Mouse (Mus musculus) retina, embryonic 14.5 days (tissue): ENCODE data around the gene Drosha.
"Not testable (repeated sequence)": the region's sequence is repeated elsewhere in the genome, so short reads cannot be mapped to it uniquely, and the experiment has no call there.

Experiments
- DNase-seq: peaks from one replicate; pipeline ENCODE4 v3.0.0-alpha.2; 2015; ENCODE audit warnings: low spot score

The Drosha gene

DNA sequence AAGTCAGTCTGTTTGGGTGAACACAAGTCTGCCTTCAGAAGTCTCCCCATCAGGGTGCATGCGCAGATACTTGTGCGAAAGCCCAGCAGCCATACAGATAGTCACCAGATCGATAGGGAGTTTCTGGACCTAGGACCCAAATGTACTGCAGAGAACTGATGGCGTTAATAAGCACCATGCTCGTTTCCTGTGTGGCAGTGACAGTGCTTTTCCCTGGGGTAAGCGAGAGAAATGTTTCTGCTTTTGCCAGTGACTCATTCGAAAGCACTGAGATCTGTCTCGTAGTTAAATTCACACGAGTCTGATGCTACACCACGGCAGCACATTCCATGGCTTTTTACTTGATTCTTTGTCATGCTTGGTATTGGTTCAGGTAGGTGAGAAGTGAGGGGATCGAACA is 60.7 kb downstream of the Drosha start:
- no peak for DNase-seq

DNA sequence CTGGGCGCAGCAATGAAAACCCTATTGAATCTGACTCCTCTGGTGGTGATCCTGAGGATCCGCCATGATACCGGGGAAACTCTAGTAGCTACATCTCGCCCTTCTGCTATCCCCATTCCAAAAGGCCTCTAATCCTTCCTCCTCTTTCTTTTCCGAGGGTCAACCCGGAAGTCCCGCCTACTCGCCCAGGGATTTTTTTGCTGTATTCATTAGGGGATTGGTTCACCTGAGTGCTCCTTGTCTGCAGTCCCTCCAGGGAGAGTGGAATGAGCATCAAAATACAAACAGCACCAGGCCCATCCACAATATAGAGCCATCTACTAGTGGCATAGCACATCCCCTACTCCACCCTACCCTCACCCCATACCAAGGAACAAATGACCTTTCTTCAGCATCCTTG is 62.6 kb downstream of the Drosha start:
- no peak for DNase-seq

DNA sequence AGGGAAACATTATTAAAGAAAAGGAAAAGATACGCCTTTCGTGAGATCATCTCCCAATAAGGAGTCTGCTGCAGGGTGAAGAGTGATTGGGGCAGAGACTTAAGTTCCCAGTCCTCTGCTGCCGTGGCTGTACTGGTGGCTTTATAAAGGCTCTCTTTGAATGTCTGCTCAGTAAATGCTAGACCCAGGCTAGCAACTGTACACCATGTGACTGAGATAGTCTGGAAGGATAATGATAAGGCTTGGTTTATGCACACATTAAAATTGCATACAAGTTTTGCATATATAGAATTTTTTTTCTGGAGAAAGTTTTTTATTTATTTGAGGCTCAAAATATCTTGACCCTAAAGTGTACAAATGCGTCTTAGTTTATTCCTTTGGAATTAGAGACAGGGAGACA is 63.7 kb downstream of the Drosha start:
- DNase-seq, result no peak

DNA sequence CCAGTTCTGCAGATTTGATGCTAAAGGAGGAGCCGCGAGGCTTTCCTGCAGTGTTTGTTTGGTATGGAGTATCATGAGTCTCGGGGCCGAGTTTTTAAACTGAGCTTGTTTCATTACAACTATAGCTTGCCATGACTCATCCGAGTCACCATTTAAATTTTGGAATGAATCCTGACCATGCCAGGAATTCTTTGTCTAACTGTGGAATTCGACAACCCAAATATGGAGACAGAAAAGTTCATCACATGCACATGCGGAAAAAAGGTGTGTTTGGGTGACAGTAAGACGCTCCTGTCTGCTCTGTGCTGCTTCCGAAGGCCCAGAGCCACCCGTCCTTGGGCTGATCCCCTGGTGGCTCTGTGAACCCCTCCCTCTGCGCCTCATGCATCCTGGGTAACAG is 65.3 kb downstream of the Drosha start:
- DNase-seq, result no peak

DNA sequence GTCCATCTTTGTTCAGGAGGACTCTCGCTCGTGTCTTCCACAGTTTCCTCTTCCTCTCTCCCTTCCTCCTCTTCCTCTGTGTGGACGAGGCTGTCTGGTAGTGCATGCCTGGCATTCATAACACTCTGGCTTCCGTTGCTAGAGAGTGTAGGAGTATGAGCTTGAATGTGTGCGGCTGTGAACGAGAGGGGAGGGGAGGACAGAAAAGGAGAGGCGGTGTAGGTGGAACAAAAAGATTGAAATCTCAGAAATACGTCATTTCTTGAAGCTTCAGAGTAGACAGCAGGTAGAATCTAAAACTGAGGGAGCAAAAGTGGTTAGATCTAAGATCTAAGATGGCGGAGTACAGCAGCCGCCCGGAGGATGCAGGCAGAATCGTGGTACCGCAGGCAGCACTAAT is 70.8 kb downstream of the Drosha start:
- no peak for DNase-seq

DNA sequence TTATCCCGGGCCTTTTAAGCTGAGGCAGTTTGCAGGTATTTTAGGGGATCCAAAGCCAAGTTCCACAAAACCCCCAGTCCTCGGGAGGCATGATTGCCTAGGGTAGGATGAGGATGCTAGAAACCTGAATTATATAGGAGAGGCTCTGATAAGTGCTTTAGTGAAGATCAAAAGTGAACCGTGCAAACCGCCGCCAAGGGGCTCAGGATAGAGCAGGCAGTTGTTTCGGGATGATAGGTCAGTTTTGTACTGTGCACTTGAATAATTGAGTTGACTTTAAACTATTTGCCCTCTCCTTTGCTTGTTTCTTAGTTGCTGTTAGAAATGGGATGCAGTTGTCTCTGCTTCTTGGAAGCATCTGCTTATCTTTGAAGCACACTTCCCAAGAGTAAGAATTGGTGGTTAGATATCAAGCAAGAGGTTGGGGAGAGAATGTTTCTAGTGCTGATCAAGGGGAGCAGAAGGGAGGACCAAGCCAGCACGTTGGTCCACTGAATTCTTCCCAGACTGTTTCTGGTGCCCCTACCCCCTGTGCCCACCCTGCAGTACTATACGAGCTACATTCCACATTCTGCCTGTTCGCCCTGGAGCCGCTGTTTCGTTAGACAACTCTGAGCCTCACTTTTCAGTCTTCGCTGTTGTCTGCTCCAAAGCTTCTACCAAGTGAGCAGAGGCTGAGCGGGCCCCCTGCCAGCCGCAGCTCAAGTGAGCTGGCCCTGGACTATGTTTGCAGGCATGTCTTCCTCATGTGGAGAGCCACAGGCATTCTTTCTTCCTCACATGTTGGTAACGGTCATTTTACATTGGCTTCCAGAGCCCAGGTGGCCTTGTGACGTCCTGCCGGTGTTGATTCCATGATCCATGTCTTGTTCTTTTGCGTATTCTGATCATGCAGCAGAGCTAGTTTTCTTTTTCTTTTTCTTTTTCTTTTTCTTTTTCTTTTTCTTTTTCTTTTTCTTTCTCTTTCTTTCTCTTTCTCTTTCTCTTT is 71.7 kb downstream of the Drosha start:
- DNase-seq, result no peak

DNA sequence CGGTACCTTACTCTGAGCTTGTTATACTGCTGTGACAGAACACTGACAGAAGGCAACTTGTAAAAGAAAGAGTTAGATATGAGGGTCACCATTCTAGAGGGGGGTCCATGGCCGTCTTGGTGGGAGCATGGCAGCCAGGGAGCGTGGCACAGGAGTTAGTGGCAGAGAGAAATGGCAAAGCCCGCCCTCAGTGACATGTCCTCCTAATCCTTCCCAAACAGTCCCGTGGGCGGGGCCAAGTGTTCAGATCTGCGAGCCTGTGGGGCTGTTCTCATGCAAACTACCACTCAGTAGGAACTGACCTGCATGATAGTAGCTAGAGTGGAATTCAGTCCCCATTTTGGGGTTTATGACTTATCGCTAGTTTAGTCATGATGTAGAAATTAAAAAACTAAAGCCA is 73.2 kb downstream of the Drosha start:
- DNase-seq, result no peak

DNA sequence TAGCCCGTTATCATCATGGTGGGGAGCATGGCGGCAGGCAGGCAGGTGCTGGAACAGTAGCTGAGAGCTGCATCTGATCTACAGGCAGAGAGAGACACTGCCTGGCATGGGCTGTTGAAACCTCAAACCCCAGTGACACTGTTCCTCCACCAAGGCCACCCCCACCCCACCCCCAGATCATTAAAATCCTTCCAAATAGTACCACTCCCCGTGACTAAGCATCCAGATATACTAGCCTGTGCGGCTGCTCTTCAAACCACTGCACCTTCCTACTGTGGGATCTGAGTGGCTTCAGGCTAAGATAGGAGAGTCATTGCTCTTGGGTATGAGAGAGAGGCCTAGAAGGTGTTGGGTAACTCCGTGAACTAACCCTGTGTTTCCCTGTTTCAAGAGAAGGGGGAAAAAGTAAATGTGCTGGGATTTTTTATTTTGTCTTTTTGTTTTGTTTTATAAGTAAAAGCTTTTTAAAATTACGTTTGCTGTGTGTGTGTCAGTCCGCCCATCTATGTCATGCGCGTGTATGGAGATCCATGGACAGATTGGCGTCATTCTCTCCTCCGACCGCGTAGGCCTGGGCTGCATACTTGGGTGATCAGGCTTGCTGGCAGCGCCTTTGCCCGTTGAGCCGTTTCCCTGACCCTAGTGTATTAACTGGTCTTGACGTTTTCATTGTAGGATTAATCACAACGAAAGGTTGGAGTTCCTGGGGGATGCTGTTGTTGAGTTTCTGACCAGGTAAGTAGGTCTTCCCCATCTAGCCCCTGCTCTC is 76.0 kb downstream of the Drosha start:
- no peak for DNase-seq

DNA sequence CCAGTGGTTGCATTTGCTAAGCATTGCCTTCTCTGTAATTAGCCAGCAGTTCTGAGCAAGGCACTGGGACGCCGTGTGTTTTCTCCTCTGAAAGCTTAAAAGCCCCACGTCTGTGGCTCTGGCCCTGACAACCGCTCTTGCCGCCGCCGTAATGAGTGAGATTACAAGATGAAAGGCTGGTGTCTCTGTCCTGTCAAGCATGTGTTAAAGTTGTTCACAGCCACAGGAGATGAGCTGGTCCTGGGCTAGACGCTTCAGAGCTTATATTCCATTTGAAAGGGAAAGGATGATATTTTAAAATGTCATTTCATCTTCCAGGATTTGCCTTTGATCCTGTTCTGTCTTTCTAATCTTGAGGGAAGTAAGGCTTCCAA is 76.6 kb downstream of the Drosha start:
- peak; percentile 29 for DNase-seq

DNA sequence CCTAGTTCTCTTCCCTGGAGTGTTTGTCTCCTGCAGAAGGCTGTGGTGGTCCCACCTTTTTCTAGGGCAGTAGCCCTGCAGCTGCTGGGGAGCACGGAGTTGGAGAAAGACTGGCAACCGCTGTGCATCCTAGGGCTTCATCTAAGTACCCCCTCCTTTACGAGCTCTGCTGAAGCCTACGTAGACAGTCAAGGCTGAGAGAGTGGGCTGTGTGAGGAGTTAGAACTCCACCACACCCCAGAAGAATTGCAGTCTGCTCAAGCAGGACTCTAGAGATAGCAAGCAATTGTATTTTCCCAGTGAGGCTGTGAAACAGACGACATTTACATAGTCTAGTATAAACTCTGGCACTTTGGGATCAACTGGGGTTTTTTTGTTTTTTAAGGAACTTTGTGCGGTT is 79.8 kb downstream of the Drosha start:
- DNase-seq, result no peak

DNA sequence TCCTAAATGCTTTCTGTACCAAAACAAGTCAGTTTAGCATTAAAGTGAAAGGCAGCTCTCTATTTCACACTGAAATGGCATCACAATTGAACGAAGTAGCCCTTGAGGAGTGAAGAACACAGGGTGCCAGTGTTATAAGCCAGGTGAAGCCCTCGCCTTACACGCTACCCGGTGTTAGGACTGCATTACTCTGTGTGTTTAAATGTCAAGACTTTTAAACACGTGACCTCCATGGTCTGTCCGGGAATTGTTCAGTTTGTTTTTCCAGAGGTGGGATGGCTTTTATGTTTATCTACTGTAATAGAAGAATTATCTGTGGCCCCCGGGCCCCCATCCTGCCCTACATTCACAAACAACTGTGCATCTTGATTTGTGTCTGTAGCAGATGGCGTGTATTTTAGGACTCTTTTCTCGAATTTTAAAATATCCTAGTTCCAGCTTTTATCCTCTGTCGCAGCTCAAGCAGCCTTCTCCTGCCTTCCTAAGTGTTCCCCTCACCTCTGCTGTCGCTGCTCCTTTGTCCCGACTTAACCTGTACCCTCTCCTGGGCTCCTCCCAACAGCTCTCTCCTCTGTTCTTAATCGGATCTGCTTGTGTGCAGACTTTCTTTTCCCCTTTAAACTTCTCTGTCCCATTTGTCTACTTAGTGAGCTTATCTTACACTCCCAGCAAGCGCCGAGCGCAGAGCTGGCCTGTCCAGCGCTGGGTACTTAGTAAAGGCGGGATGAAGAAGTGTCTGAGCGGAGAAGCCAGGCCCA is 83.5 kb downstream of the Drosha start:
- no peak for DNase-seq

DNA sequence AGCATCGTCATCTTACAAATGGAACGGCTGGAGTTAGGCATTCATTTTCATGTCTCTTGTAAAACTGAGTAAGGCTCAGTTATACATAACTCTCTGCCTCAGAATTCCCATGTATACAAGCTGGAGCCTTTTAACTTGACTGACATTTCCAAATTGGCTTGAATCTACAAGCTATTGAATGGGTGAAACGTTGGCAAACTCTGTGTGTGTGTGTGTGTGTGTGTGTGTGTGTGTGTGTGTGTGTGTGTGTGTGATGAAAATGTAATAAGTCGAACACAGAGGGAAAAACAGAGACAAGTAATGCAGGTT is 84.1 kb downstream of the Drosha start:
- DNase-seq, result no peak

DNA sequence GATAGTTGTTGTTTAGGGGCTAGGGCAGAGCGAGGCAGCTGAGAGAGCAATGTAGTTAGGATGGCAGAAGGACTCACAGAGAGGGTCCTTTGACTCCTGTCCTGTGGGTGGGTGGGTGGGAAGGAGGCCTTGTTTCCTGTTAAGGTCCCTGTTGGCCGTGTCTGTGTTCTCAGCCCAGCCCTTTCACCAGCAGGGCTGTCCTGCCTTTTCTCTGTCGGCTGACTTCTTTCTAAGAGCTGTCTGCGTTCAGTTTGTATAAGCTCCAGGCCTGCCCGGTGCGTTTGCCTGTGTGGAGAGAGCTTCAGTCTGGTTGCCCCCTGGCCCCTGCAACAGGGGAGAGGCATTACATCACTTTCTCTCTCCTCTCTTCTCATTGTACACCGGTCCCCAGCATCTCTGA is 84.6 kb downstream of the Drosha start:
- no peak for DNase-seq

DNA sequence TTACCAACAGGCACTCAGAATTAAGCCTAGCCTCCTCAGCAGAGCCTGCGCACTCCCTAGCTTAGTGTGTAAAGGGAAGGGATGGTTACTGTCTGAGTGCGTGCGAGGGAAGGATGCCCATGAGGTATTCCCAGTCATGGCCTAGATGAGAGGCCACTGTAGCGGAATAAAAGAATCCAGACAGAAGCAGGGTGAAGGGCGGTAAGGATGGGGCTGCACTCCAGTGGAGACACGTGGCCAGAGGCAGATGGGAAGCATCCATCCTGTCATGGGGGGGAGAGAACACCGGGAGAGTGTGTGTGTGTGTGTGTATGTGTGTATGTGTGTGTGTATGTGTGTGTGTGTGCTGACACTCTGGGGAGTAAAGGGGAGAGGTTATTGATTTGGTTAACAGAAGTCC is 86.5 kb downstream of the Drosha start:
- peak; percentile 66 for DNase-seq

DNA sequence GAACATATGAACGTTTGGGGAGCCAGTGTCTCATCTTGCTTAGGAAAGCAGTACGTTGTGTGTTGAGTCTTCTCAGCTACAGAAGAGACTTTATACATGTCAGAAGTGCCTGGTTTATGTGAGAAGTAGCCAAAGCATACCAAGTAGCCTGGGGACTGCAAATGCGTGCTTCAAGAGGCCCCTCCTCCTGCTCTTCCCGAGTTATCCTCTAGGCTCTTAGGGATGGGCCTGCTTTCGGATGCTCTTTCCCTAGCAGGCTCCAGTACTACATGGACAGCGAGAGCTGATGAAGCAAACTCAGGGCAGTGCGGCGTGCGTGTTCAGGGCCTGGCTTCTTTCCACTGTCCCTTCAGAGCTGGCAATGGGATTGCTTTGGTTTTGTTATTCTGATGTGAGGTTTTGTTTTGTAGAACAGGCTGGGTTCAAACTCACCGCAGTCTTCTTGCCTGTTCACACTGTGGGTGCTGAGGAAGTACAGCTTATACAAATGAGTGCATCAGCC is 91.8 kb downstream of the Drosha start:
- DNase-seq, result no peak

DNA sequence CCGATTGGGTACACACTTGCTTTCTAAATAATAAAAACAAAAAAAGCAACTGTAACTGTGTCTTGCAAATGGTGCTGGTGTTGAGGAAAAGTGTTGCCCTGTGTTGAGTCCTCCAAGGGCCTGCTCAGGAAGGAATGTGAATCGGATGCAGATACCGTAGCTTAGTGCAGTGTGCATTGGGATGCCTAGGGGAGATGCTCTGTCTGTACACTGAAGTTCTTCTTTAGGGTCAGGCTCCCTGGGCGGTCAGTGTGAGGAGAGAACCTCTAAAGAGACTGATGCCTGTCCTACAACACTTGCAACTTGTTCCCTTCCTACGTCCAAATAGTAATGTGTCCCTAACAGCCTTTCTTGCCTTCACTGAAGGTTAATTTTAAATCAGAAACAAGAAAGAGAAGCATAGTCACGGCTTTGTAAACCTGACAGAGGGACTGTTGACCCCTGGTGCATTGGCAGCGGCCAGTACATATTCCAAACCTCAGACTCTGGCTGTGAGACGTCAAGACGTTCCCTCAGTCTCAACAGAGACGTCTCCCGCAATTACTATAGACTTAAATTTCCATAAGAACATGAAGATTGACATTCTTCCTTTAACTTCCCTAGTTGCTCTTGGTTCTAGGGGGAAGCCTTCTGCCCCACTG is 94.8 kb downstream of the Drosha start:
- DNase-seq, result not testable (repeated sequence)

DNA sequence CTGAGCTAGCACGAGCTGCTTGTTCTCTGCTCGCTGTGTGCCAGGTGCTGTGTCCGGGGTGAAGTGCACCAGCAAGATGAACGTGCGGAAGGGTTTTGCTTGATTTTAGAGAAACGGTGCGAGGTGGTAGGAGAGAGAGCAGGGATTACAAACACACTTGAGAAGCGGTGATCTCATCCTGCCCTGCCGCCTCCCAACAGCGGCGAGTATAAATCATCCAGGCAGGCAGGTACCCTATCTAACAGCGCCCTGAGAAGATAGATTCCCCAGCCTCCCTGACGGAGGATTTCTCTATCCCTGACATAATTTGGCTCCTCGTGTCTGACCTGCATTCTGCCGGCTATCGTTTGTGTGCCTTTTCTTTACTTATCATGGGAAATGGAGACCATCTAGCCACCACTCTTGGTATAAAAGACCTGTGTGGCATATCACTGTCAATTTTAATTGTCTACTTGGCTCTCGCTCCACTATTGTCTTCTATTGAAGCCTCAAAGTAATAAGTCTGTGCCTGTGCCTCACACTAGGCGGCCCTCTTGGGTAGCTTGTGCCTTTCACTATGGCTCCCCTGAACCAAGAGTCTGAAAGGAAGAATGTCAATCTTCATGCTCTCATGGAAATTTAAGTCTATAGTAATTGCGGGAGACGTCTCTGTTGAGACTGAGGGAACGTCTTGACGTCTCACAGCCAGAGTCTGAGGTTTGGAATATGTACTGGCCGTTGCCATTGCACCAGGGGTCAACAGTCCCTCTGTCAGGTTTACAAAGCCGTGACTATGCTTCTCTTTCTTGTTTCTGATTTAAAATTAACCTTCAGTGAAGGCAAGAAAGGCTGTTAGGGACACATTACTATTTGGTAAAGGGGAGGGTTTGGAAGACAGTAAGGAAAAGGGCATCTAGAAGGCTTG is 95.6 kb downstream of the Drosha start:
- no peak for DNase-seq

DNA sequence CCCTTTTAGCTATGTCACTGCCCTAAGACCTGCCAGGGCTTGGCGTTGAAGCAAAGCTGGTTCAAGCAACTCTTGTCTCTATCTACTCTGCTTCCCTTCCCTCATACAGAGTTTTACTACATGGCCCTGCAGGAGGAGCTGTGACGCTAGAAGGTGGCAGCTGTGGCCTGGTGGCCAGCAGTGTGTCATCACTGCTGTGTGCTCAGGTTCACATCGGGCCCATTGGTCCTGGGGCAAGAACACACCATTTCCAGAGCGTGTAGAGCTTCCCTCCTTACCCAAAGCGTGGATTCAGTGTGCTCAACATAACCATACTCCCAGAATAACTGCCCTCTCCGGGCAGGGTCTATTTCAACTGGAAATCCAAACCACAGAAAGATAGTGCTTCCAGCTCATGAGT is 97.3 kb downstream of the Drosha start:
- no peak for DNase-seq

DNA sequence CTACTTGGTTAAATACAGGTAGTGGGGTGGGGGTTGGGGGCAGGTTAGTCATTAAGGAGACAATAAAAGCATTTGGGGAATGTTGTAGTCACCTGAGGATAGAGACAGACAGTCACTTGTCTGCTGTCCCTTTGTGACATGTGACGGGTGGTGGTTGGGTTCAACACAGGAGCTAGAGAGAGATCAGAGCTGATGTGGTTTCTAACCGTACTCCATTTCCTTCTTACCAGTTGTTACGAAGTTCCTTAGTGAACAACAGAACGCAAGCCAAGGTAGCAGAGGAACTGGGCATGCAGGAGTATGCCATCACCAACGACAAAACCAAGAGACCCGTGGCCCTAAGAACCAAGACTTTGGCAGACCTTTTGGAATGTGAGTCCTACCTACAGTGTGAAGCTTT is 99.2 kb downstream of the Drosha start:
- DNase-seq, result no peak

DNA sequence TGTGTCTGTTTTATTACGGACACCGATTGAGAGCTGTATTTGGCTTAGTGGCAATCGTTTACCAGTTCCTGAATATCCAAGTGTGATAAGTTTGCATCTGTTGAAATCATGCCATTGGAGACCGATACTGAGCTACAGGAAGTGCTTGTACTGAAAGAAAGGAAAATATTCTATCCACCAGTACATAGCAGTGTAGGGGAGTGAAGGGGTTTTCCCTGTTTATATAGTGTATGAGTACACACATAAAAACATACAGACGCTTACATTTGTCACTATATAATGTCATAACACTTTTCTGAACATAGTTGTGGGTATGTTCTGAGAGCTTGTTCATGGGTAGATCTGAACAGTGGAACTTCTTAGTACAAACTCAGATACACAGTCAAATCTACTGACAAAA is 106.9 kb downstream of the Drosha start:
- DNase-seq, result no peak

DNA sequence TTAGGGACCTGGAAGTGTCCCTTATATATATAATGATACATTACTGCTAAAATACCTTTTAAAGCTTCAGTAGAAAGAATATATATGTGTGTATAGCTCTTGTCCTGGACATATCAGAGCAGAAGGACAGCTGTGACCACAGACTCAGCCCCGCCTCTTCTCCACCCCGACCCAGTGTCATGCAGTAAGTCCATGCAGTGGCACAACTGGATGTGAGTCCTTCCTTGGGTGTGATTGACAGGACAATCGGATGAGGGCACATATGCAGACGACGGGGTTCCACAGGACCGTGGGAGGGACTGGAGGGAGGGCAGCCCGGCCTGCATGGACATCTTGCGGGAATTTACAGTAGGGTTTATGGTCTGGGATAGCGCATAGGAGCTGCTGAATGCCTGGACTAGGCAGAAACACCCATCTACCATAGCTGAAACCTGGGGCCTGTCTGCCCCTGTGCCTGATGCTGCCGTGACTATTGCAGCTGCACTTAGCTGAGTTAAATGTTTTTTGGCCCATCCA is 111.7 kb downstream of the Drosha start:
- DNase-seq, result no peak
